Mouse (Mus musculus) cerebellum, postnatal 36 days (tissue): ENCODE data around the gene Ugt1a1.
"Not testable (repeated sequence)": the region's sequence is repeated elsewhere in the genome, so short reads cannot be mapped to it uniquely, and the experiment has no call there.

Experiments used
- DNase-seq, 2 experiments: peaks; one replicate each; pipeline ENCODE4 v3.0.0; 2021 to 2022; ENCODE audit warnings: mixed read lengths in 2 of 2

The Ugt1a1 gene

DNA sequence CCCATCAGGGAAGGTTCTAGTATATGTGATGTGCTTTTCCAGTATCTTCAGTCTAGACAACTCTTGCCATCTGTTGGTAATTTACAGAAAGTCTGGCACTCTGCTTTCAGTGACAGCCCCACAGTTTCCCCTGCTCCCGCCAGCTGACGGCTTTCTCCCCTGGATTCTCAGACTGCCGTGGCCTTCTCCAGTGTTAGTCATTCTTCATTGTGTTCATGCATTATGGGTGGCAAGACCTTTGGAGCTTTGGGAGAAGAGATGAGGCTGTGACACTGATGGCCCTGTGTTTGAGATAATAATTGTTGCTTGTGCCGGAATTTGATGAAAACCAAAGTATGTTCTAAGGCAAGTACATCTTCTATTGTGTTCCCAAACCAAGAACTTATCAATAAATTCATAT is 6.8 kb downstream of the Ugt1a1 start:
- DNase-seq = no peak

DNA sequence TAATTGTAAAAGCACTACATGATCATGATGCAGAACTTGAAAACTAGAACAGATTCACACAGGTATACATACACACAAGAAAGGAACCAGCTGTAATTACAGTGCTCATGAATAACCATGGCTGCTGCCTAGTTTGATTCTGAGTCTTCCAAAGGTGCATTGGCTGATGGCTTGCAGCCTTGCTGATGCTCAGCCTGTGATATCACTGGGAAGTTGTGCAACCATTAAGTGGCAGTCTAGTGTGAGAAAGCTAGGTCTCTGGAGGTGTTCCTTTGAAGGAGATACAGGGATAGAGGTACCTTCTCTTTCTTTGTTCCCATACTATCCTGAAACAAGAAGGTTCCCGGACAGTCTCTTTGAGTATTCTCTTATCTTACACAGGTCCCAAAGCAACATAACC is 7.3 kb downstream of the Ugt1a1 start:
- DNase-seq = no peak

DNA sequence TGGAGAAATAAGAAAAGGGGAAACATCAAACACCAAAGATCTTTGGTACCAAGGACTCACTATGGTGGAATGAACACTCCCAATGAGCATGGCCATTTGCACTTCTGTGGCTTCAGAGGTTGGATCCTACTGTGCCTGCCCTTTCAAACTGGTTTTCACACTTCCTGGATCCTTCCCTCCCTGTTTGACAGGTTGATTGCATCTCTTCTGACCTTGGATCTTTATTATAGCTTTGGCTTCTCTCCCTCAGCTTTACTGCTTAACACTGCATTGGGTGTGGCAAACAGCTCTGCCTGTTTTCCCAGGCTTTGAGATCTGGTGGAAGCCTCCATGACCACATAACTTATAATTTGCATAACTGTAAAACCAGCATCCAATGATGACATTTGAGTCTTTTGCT is 8.6 kb downstream of the Ugt1a1 start:
- DNase-seq = no peak

DNA sequence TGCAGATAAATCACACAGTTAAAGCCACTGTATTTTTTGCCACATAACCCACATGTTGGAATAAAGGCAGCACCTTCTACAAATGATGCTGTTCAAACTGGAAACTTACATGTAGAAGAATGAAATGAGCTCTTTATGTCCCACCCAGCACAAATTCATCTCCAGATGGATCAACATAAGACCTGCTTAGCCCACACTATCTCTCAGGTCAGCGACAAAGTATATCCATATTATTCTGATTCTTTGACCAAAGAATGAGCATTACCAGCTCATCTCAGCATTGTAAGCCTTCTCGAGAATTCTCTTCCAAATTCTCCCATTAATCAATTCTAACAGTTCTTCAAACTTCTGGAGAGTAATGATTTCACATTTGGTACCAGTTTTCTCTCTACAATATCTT is 10.5 kb downstream of the Ugt1a1 start:
- DNase-seq = no peak

DNA sequence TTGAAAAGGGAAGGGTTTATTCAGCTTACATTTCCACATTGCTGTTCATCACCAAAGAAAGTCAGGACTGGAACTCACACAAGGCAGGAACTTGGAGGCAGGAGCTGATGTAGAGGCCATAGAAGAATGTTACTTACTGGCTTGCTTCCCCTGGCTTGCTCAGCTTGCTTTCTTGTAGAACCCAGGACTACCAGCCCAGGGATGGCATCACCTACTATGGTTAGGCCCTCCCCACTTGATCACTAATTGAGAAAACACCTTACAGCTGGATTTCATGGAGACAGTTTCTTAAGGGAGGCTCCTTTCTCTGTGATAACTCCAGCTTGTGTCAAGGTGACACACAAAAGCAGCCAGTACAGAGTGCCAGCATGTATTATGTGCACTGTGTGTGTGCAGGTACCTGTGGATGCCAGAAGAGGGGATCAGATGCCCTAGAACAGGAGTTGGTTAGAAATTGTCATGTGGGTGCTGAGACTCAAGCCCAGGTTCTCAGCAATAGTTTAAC is 11.3 kb downstream of the Ugt1a1 start:
- DNase-seq = not testable (repeated sequence)

DNA sequence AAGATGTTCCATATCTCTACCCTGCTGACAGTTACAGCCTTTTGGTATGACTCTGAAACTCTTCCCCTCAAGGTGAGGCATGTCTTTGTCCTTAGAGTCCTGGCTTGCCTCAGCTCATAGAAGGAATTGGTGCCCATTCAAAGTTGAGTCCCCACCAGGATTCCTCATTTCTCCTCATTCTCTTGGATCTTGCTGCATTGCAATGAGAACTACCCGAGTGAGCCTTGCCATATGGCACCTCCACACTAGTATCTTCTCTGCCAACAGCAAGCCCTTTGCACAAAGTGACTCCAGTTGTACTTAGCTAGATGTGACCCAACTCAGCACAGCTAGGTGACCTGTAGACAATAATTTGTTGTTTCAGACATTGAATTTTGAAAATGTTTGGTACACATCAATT is 11.8 kb downstream of the Ugt1a1 start:
- DNase-seq = no peak

DNA sequence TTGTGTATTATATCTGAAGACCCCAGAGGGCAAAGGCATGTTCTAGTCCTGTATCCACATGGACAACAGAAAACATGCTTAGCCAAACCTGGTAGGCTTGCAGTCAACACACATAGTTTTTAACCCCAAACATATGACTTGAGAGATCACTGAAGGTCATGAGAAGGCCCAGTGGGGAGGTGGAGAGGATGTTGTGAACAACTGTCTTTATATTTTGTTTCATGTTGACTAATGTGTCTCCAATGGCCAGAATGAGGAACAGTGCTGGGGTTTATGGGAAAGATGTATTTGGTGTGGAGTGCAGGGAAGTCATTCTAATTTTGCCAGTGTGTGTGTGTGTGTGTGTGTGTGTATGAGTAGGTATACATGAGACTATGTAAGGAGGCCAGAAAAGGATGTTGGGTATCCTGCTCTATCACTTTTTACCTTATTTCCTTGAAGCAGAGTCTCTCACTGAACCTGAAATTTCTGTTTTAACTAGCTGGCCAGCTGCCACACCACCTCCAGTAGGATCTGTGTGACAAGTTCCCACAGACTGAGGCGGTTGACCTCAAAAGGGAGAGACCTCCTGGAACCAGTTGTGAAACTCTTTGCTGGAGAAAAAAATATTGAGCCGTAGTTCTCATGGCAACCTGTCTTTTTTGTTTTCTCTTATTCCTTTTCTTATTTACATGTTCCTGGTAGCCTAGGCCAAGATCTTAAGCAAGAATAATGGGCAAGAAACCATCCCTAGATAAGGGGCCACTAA is 12.4 kb downstream of the Ugt1a1 start:
- DNase-seq = no peak

DNA sequence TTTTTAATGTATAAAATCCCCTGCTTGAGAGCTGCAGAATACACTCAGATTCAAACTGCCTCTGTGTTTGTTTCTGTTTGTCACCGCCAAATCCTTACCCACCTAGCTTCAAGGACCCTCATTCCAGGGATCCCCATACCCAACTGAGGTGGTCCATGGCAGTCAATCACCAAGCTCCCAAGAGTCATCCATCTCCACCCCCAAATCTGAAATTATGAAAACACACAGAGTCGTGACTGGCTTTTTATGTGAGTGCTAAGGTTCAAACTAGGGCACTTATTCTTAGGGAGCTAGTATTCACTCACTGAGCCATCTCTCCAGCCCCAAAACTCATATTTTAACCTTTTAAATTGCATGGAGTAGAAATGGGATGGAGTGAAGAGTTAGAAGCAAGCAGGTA is 13.5 kb downstream of the Ugt1a1 start:
- DNase-seq = not testable (repeated sequence)

DNA sequence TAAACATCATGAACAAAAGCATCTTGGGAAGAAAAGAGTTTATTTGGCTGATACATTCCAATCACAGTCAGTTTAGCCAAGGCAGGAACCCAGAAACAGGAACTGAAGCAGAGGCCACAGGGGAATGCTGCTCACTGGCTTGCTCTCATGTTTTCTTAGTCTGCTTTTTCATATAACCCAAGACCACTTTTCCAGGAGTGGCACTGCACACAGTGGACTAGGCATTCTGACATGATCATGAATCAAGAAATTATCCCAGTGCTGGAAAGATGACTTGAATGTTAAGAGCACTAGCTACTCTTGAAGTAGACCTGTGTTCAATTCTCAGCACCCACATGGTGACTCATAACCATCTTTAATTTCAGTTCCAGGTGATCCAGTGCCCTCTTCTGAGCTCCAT is 14.0 kb downstream of the Ugt1a1 start:
- DNase-seq = no peak

DNA sequence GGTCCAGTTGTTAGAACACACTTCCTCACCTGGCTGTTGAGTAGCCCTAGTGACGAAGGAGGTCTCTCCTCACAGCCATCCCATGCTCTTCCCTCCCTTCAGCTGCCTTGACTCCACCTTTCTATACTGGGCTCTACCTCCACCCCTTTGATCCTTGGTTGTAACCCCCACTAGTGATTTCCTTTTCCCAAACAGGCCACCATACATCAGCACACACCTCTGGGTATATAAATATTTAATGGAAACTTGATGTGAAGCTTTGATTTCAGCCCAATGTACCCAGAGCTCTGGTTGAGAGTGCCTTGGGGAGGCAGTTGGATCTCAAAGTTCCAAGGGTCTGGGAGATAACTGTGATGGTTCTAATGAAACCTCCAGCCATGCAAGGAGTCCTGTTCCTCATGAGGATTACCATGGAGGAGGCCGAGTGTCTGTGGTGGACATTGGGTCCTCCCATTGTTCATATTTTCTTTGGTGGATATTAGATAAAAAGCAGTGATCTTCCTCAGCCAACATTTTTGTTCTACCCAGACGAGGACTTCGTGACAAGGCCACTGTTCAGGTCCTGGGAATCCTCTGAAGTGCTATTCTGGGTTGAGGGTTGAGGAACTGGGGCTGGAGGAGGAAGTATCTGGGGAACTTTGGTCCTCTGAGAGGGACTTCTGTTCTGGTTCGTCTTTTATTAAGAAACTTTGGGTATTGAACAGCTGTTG is 15.1 kb downstream of the Ugt1a1 start, which contains the start of gene Mroh2a:
Gene Mroh2a (plus strand): TSS at position 317 of the 710 bp plus-strand sequence.
- no peak for DNase-seq

DNA sequence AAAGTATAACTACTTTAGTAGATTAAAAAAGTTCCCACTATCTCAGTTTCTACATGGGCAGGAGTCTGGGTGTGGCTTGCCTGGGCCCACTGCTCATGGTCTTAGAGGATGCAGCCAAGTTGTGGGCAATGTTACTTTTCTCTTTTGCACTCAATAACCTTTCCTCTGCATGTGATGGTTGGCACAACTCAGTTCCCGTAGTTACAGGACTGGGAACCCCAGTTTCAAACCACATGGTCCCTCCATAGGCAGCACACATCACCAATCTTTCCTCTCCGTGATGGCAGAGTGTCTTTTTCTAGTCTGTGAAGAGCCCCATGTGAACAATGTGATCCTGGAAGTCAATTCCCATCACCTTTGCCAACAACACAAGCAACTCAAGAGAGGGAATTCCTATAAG is 15.7 kb downstream of the Ugt1a1 start:
- DNase-seq = no peak

DNA sequence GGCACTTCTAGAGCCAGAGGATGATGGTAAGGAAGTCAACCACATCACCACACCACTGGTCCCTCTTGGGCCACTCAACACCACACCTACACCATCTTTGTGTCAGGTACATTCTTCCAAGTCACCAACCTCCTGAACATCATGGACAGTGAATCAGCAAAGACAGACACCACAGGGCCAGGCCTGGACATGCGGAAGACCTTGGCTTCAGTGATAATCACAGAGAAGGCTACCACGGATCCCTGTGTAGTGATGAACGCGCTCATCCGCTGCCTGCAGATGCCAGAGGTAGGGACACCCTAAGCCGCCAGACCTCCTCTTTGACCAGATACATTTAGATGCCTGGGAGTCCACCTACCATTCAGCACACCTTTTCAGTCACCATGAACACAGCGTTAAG is 16.4 kb downstream of the Ugt1a1 start:
- no peak for DNase-seq

DNA sequence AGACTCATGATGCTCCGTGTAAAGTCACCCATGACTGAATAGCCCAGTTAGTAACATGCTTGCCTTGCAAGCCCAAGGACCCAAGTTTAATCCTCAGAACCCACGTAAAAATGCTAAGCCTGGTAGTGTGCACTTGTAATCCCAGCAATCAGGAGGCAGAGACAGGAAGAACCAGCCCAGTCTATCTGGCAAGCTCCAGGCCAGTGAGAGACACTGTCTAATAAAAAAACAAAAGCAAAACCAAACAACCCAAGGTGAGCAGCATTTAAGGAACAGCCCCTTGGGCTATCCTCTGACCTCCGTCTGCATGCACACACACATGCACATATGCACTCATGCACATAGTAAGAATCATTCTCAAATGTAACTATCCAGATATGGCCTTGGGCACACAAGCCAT is 17.8 kb downstream of the Ugt1a1 start:
- DNase-seq = no peak

DNA sequence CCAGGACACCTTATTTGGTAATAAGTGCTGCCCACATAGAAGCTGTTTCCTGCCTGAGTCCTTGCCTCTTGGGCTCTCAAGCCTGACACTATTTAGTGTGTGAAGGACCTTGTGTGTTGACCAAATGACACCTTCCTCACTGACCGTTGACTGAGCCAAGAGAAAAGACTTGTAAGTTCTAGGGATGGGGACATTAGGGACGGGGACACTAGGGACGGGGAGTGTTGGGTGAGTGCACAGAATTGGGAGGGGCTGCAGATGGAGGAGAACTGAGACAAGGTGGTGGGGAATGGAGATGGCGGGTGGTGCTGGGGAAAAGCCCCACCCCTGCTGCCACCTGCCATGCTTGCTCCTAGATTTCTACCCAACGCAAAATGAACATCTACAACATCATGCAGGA is 18.2 kb downstream of the Ugt1a1 start:
- DNase-seq = no peak

DNA sequence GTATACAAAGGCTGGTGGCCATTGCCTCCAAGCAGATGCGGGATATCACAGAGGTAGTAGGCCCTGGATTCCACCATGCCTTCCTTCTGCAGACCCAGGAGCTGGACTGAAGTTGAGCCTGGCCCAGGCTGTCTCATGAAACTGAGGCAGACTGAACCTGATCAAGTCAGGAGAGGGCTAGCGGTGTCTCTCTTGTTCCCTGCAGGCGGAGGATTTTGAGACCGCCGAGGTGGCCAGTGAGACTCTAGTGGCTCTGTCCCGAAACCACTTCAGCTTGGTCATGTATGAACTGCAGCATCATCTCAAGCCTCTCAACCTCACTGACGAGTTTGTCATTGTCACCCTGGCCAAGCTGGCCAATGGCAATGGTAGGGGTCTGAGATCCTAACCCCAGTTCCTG is 18.7 kb downstream of the Ugt1a1 start:
- no peak for DNase-seq

DNA sequence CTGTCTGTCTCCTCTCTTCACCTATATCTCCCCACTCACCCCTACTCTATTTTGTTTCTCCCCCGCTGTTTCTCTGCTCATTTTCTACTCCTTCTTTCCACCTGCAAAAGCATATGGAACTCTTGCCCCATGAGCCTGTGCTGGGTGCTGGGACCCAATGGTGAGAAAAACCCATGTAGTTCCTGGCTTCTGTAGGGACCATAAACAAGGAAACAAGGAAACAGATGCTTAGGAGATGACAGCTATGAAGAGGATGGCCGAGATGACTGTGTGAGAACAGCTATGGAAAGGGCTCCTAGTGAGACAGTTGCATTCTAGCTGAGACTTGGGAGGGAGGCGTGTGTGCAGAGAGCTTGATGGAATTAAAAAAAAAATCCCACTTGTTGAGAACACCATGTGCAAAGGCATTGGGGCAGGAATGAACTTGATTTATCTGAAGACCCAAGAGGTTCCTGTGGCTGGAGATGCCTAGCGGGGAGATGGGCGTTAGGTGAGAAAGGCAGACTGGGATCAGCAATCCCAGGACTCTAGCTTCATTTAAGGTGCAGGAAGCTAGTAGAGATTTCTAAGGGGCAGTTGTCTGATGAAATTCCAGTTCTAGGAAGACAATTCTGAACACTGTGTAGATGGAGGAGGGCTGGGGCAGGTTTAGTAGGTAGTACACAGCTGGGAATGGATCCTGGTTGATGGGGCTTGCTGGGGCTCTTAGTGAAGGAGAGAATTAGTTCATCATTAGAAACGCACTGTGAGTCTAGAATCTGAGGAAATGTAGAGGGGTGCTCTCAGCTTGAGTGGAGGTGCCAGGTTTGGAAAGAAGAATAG is 19.4 kb downstream of the Ugt1a1 start:
- DNase-seq = no peak

DNA sequence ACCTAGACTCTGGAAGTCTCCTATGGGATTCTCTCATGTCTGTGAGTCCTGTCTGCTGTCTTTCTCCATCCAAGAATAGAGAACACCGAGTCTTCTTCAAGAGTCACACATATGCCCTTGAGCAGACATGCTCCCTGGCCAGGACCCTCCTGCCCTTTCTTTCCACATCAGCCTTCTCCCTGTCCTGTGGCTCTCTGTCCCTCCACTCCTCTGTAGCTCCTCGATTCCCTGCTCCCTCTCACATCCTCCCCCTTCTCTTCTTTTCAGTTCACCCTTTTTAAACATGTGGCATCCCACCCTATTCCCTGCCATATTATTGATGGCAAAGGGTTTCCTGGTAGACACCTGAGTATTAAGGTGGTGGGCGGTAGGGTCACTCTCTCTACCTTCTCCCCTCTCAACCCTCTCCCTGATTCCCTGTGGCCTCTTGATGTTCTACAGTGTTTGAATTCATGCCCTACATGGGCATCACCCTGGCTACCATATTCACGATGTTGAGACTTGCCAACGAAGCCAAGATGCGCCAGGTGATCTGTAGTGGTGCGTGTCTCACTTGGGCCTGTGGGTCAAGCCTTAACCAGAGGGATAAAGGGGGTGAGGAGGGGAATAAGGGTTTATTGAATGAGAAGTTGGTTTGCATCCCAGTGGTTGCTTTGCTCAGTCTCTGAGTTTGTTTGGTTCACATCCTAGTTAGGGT is 20.2 kb downstream of the Ugt1a1 start:
- no peak for DNase-seq

DNA sequence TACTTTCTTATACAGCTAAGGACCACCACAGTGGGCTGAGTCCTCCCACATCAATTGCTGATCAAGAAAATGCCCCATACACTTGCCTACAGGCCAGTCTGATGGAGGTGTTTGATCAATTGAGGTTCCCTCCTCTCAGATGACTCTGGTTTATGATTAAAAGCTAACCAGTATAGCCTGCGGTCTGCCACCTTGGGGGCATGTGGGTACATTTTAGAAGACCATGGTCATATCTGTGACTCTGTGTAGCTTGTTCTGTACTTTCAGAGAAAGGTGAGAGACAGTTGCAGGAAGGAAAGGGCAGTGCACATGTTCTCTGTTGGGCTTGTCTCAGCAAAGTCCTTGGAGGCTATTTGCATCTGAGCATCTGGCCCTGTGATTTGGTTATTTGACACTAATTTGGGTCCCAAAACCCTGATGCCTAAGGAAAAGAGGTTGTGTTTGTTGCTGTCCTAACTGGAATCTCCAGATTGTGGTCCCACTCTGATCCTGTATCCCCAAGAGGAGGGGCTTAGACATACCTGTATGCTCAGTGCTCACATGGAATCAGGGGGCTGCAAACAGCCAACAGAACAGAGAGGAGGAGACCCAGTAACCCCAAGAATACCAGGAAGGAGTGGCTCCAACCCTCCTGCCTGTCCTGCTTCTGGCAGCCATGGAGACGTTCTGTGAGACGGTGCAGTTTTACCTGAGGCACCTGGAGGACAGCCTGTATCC is 21.1 kb downstream of the Ugt1a1 start:
- no peak for DNase-seq

DNA sequence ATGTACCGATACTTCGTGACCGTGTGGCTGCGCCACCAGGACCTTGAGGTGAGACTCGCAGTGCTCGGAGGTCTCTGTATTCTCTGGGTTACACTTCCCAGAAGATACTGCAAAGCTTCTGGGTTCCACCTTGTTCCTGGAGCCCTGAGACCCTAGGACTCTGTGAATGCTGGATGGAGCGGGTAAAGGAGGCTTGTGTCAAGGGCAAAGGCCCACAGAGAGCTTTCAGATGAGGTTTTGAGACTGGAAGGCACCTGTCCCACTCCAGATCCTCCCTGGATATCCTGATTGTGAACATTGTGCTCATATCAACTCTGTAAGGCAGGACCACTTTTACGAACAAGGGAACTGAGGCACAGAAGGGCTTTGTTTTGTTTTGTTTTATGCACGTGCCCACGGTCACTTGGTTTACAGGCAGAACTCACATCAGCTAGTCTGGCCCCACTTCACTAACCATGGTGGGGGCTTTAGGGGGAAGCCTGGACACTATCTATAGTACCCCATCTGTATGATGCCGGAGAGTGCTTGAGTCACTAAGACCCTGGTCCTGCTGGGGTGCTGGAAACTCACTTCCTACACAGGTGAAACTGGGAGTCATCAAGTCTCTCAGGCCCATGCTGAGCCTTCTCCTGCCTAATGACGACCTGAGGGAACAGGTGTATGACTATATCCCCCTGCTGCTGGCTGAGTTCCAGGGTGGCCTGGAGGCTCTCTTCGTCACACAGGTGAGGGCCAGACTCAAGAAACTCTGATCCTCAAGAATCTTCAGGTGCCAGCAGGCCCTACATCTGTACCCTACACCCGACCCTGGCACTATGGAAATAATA is 21.9 kb downstream of the Ugt1a1 start:
- DNase-seq = no peak

DNA sequence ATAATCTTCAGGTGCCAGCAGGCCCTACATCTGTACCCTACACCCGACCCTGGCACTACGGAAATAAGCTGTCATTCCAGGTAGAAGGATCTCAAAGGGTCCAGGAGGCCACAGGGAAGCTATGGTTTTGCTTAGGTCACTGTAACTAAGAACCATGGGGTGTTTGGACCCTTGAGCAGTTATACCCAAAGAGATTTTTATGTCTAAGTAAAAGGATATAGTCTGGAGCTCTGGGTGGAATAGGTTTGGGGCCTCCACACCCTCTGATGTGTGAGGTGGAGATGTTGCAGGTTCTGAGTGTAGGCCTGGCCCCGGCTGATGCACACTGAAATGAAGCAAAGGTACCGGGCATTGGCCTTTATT is 22.5 kb downstream of the Ugt1a1 start:
- no peak for DNase-seq

DNA sequence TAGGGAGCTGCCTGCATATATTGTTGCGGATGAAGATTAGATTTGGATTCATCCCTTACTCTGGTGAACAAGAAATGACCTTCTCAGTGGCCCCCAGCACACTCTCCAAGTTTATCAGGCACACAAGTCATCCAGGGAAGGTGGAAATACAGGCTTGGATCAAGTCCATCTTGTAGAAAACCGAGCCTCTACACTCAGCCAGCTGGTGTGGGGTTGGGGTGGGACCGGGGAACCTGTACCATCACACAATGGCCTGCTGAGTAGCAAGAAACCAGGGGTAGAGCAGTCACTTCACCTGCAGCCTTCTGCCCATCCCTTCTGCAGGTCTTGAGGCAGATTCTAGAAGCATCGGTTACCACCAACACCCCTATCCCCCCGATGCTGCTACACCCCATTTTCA is 22.9 kb downstream of the Ugt1a1 start:
- no peak for DNase-seq
